Mouse (Mus musculus): ENCODE measurements around the gene H2-T3. TPM values are rescaled to one million over a fixed set of nuclear protein-coding genes. Genes with fewer than 3 reads are reported as not detected.
"Not testable (repeated sequence)": the region's sequence is repeated elsewhere in the genome, so short reads cannot be mapped to it uniquely, and the experiment has no call there.

H2-T3 gene
- total RNA-seq (2017), result not detected in 2 replicates

GRCm38 (mm10) chr17:36190169-36190507 is at the start of gene H2-T3:
Gene H2-T3 (minus strand): TSS chr17:36190287.
- ATAC-seq (ENCODE audit: extremely low read depth, insufficient number of reproducible peaks, low FRiP score, poor library complexity, severe bottlenecking), result no peak

- ATAC-seq (ENCODE audit: extremely low read depth, insufficient number of reproducible peaks, low FRiP score, poor library complexity, severe bottlenecking), result peak; percentile 16; the same call in 1 of the 2 replicates
Measured at GRCm38 (mm10) chr17:36237321-36237921, 47.3 kb upstream of the H2-T3 start.

GRCm38 (mm10) chr17:36235300-36235699 is 45.2 kb upstream of the H2-T3 start:
- ATAC-seq (ENCODE audit: extremely low read depth, insufficient number of reproducible peaks, low FRiP score, poor library complexity, severe bottlenecking), result not testable (repeated sequence)

- ATAC-seq (ENCODE audit: extremely low read depth, insufficient number of reproducible peaks, low FRiP score, poor library complexity, severe bottlenecking), result no peak
Measured at GRCm38 (mm10) chr17:36233572-36233971, 43.5 kb upstream of the H2-T3 start.

- no peak for ATAC-seq (ENCODE audit: extremely low read depth, insufficient number of reproducible peaks, low FRiP score, poor library complexity, severe bottlenecking)
Measured at GRCm38 (mm10) chr17:36231318-36231717, 41.2 kb upstream of the H2-T3 start.

- no peak for ATAC-seq (ENCODE audit: extremely low read depth, insufficient number of reproducible peaks, low FRiP score, poor library complexity, severe bottlenecking)
Measured at GRCm38 (mm10) chr17:36229046-36229445, 39.0 kb upstream of the H2-T3 start.

GRCm38 (mm10) chr17:36226921-36227320 is 36.8 kb upstream of the H2-T3 start:
- ATAC-seq (ENCODE audit: extremely low read depth, insufficient number of reproducible peaks, low FRiP score, poor library complexity, severe bottlenecking), result no peak

- ATAC-seq (ENCODE audit: extremely low read depth, insufficient number of reproducible peaks, low FRiP score, poor library complexity, severe bottlenecking), result no peak
Measured at GRCm38 (mm10) chr17:36225231-36225824, 35.2 kb upstream of the H2-T3 start.

GRCm38 (mm10) chr17:36224451-36224850 is 34.4 kb upstream of the H2-T3 start:
- ATAC-seq (ENCODE audit: extremely low read depth, insufficient number of reproducible peaks, low FRiP score, poor library complexity, severe bottlenecking), result no peak

GRCm38 (mm10) chr17:36218594-36219155 is 28.6 kb upstream of the H2-T3 start:
- no peak for ATAC-seq (ENCODE audit: extremely low read depth, insufficient number of reproducible peaks, low FRiP score, poor library complexity, severe bottlenecking)

- ATAC-seq (ENCODE audit: extremely low read depth, insufficient number of reproducible peaks, low FRiP score, poor library complexity, severe bottlenecking), result no peak
Measured at GRCm38 (mm10) chr17:36215586-36215985, 25.5 kb upstream of the H2-T3 start.

GRCm38 (mm10) chr17:36206846-36207245 is 16.8 kb upstream of the H2-T3 start:
- ATAC-seq (ENCODE audit: extremely low read depth, insufficient number of reproducible peaks, low FRiP score, poor library complexity, severe bottlenecking), result no peak

GRCm38 (mm10) chr17:36205862-36206261 is 15.8 kb upstream of the H2-T3 start:
- ATAC-seq (ENCODE audit: extremely low read depth, insufficient number of reproducible peaks, low FRiP score, poor library complexity, severe bottlenecking), result no peak

GRCm38 (mm10) chr17:36205456-36205855 is 15.4 kb upstream of the H2-T3 start:
- peak; percentile 72 for ATAC-seq (ENCODE audit: extremely low read depth, insufficient number of reproducible peaks, low FRiP score, poor library complexity, severe bottlenecking)

- no peak for ATAC-seq (ENCODE audit: extremely low read depth, insufficient number of reproducible peaks, low FRiP score, poor library complexity, severe bottlenecking)
Measured at GRCm38 (mm10) chr17:36201851-36202250, 11.8 kb upstream of the H2-T3 start.

GRCm38 (mm10) chr17:36198317-36198716 is 8.2 kb upstream of the H2-T3 start:
- ATAC-seq (ENCODE audit: extremely low read depth, insufficient number of reproducible peaks, low FRiP score, poor library complexity, severe bottlenecking), result no peak

GRCm38 (mm10) chr17:36194471-36194870 is 4.4 kb upstream of the H2-T3 start:
- ATAC-seq (ENCODE audit: extremely low read depth, insufficient number of reproducible peaks, low FRiP score, poor library complexity, severe bottlenecking), result no peak

- peak; percentile 56; the same call in 1 of the 2 replicates for ATAC-seq (ENCODE audit: extremely low read depth, insufficient number of reproducible peaks, low FRiP score, poor library complexity, severe bottlenecking)
Measured at GRCm38 (mm10) chr17:36193546-36194141, 3.6 kb upstream of the H2-T3 start.

- no peak for ATAC-seq (ENCODE audit: extremely low read depth, insufficient number of reproducible peaks, low FRiP score, poor library complexity, severe bottlenecking)
Measured at GRCm38 (mm10) chr17:36192371-36192770, 2.3 kb upstream of the H2-T3 start.

- no peak for ATAC-seq (ENCODE audit: extremely low read depth, insufficient number of reproducible peaks, low FRiP score, poor library complexity, severe bottlenecking)
Measured at GRCm38 (mm10) chr17:36189491-36190168, 457 bp downstream of the H2-T3 start.
